ENCODE assay signal across 10 mouse cellular contexts in genomic region chr13:23757921-23758320, GRCm38 (mm10). TPM values are rescaled to one million over a fixed set of nuclear protein-coding genes. Genes with fewer than 3 reads are reported as not detected.
DNase-seq lines count a peak whose midpoint lies in the region; ATAC-seq and TF ChIP-seq lines count a peak whose summit lies in the region.
"Had no signal": no experiment of that assay in that cellular context is flagged by ENCODE, and none has a peak within 500 bp of the region (broad histone marks: within the 10 kb centered on the region; RNA-seq: fewer than 3 reads in every experiment).

No protein-coding gene starts in this region.

- no peak for ATAC-seq in forebrain, embryonic 11.5 days (replicated peaks; ENCODE audit: low FRiP score)
- no peak for ATAC-seq in forebrain, postnatal 0 days
- no peak for ATAC-seq in liver, embryonic 11.5 days (replicated peaks; ENCODE audit: low FRiP score)
- no peak for ATAC-seq in limb, embryonic 11.5 days (ENCODE audit: insufficient number of reproducible peaks, low FRiP score, low TSS enrichment, low read depth)

- H3K4me1 ChIP-seq in forebrain, embryonic 11.5 days (replicated peaks; ENCODE audit: control insufficient read depth, insufficient read depth, low read length): 0 out of 2 replicates have a peak, but pooled peaks cover 4% of the 10 kb centered on the region
- H3K4me1 ChIP-seq in forebrain, postnatal 0 days (ENCODE audit: insufficient read depth): peaks cover 7% of the 10 kb centered on the region; the same call in 1 of the 2 replicates
- peaks cover 24% of the 10 kb centered on the region; the same call in 1 of the 2 replicates for H3K4me1 ChIP-seq in liver, embryonic 11.5 days (replicated peaks; ENCODE audit: control insufficient read depth, insufficient read depth, low read length)
- H3K4me1 ChIP-seq in E14TG2a.4 (replicated peaks; ENCODE audit: low read depth, low read length): peaks cover 39% of the 10 kb centered on the region
- H3K4me1 ChIP-seq in limb, embryonic 11.5 days (ENCODE audit: control insufficient read depth, insufficient read depth, low read length): peaks cover 6% of the 10 kb centered on the region; the same call in 1 of the 2 replicates

- no peak for TF ChIP-seq CTCF in forebrain, postnatal 0 days (IDR thresholded peaks at IDR 0.05; ENCODE audit: low read depth)
- no peak for TF ChIP-seq CTCF in E14TG2a.4 (conservative IDR thresholded peaks at IDR 0.05; ENCODE audit: low read length)

- H3K27ac ChIP-seq in forebrain, embryonic 11.5 days (ENCODE audit: low read depth, low read length): peak overlapping the region; percentile 93; the same call in 1 of the 2 replicates
- no peak overlapping the region for H3K27ac ChIP-seq in forebrain, postnatal 0 days (ENCODE audit: low read depth, low read length)
- peak overlapping the region; percentile 99 for H3K27ac ChIP-seq in liver, embryonic 11.5 days (ENCODE audit: low read depth, low read length)
- H3K27ac ChIP-seq in limb, embryonic 11.5 days (replicated peaks; ENCODE audit: low read depth, low read length): peak overlapping the region; percentile 95; the same call in 1 of the 2 replicates

- 0 out of 2 replicates have a peak overlapping the region, but pooled peaks have one; percentile 7 for H3K9ac ChIP-seq in forebrain, embryonic 11.5 days (ENCODE audit: low read length)
- no peak overlapping the region for H3K9ac ChIP-seq in forebrain, postnatal 0 days
- H3K9ac ChIP-seq in liver, embryonic 11.5 days (ENCODE audit: low read depth, low read length): peak overlapping the region; percentile 38
- H3K9ac ChIP-seq in limb, embryonic 11.5 days (ENCODE audit: low read length): no peak overlapping the region

- H3K27me3 ChIP-seq in forebrain, embryonic 11.5 days (ENCODE audit: control insufficient read depth, insufficient read depth, low read length): no peaks in the 10 kb centered on the region
- no peaks in the 10 kb centered on the region for H3K27me3 ChIP-seq in forebrain, postnatal 0 days (ENCODE audit: insufficient read depth, low read length)
- no peaks in the 10 kb centered on the region for H3K27me3 ChIP-seq in liver, embryonic 11.5 days (replicated peaks; ENCODE audit: control insufficient read depth, insufficient read depth, low read length)
- H3K27me3 ChIP-seq in E14TG2a.4 (ENCODE audit: insufficient read depth, low read length): no peaks in the 10 kb centered on the region
- no peaks in the 10 kb centered on the region for H3K27me3 ChIP-seq in limb, embryonic 11.5 days (ENCODE audit: control insufficient read depth, insufficient read depth, low read length)

- 60% methylated on average over 3 of the region's 3 CpGs for WGBS in forebrain, embryonic 11.5 days
- WGBS in forebrain, postnatal 0 days: 42% methylated on average over 3 of the region's 3 CpGs
- WGBS in liver, embryonic 11.5 days: 44% methylated on average over 3 of the region's 3 CpGs
- 51% methylated on average over 3 of the region's 3 CpGs for WGBS in limb, embryonic 11.5 days

- DNase-seq in forebrain, embryonic 11.5 days (ENCODE audit: low spot score): no peak
- DNase-seq in forebrain, postnatal 0 days: no peak
- DNase-seq in liver, embryonic 11.5 days (ENCODE audit: low spot score): no peak
- DNase-seq in liver: no peak
- no peak for DNase-seq in limb, embryonic 11.5 days (ENCODE audit: low spot score)
- DNase-seq in thymus, postnatal 14 days: no peak
- no peak for DNase-seq in spleen, adult 18-20 months
- DNase-seq: gastrocnemius, postnatal 36 days; kidney, adult 18-20 months had no signal

- H3K9me3 ChIP-seq in forebrain, embryonic 11.5 days (ENCODE audit: control insufficient read depth, low read length): no peaks in the 10 kb centered on the region
- no peaks in the 10 kb centered on the region for H3K9me3 ChIP-seq in forebrain, postnatal 0 days (ENCODE audit: low read length)
- no peaks in the 10 kb centered on the region for H3K9me3 ChIP-seq in liver, embryonic 11.5 days (ENCODE audit: control insufficient read depth, low read length)
- no peaks in the 10 kb centered on the region for H3K9me3 ChIP-seq in E14TG2a.4 (ENCODE audit: low read length)
- no peaks in the 10 kb centered on the region for H3K9me3 ChIP-seq in limb, embryonic 11.5 days (ENCODE audit: control insufficient read depth, low read length)

- no peaks in the 10 kb centered on the region for H3K36me3 ChIP-seq in forebrain, embryonic 11.5 days (ENCODE audit: control insufficient read depth, insufficient read depth, low read length)
- H3K36me3 ChIP-seq in forebrain, postnatal 0 days (ENCODE audit: insufficient read depth): no peaks in the 10 kb centered on the region
- H3K36me3 ChIP-seq in liver, embryonic 11.5 days (ENCODE audit: control insufficient read depth, insufficient read depth, low read length): no peaks in the 10 kb centered on the region
- H3K36me3 ChIP-seq in E14TG2a.4 (ENCODE audit: insufficient read depth, low read length): no peaks in the 10 kb centered on the region
- H3K36me3 ChIP-seq in limb, embryonic 11.5 days (ENCODE audit: control insufficient read depth, insufficient read depth, low read length): no peaks in the 10 kb centered on the region

- no peak overlapping the region for H3K4me3 ChIP-seq in forebrain, embryonic 11.5 days (ENCODE audit: low read depth, low read length)
- no peak overlapping the region for H3K4me3 ChIP-seq in forebrain, postnatal 0 days (ENCODE audit: low read depth, low read length)
- no peak overlapping the region for H3K4me3 ChIP-seq in liver, embryonic 11.5 days (ENCODE audit: low read depth, low read length)
- peak overlapping the region; percentile 59 for H3K4me3 ChIP-seq in E14TG2a.4 (replicated peaks; ENCODE audit: low read length)
- no peak overlapping the region for H3K4me3 ChIP-seq in limb, embryonic 11.5 days (ENCODE audit: low read depth, low read length)

- no peak overlapping the region for H3K4me2 ChIP-seq in forebrain, embryonic 11.5 days (ENCODE audit: low read depth, low read length, severe bottlenecking)
- H3K4me2 ChIP-seq in forebrain, postnatal 0 days (ENCODE audit: low read depth): no peak overlapping the region
- H3K4me2 ChIP-seq in liver, embryonic 11.5 days: peak overlapping the region; percentile 72
- H3K4me2 ChIP-seq in limb, embryonic 11.5 days (ENCODE audit: low read depth, severe bottlenecking): peak overlapping the region; percentile 70

RNA-seq across cellular contexts. Expression of gene Hist1h4b, which starts 1.1 kb away (rescaled TPM):
- 4.7 and 5.9 TPM in 2 replicates for polyA plus RNA-seq in forebrain, embryonic 11.5 days (2014; fragmentation: Nextera tagmentation; extraction: Ambion mirVana)
- total RNA-seq in forebrain, postnatal 0 days (2014; rRNA removed): 184 and 254 TPM in 2 replicates
- 1.8 and 3.0 TPM in 2 replicates for polyA plus RNA-seq in forebrain, postnatal 0 days (2015; fragmentation: Nextera tagmentation; extraction: Ambion mirVana)
- 4.0 TPM in 2 replicates for polyA plus RNA-seq in liver, embryonic 11.5 days (2014; fragmentation: Nextera tagmentation; extraction: Ambion mirVana)
- 6.3 and 7.9 TPM in 2 replicates for polyA plus RNA-seq in limb, embryonic 11.5 days (2014; fragmentation: Nextera tagmentation; extraction: Ambion mirVana)

RNA-seq across cellular contexts. Expression of gene Hist1h4a, which starts 3.1 kb away (rescaled TPM):
- 0.95 TPM in 1 of 2 replicates, not detected in the other for polyA plus RNA-seq in forebrain, embryonic 11.5 days (2014; fragmentation: Nextera tagmentation; extraction: Ambion mirVana)
- 303 and 421 TPM in 2 replicates for total RNA-seq in forebrain, postnatal 0 days (2014; rRNA removed)
- polyA plus RNA-seq in forebrain, postnatal 0 days (2015; fragmentation: Nextera tagmentation; extraction: Ambion mirVana): 0.64 TPM in 1 of 2 replicates, not detected in the other
- 0.57 TPM in 1 of 2 replicates, not detected in the other for polyA plus RNA-seq in liver, embryonic 11.5 days (2014; fragmentation: Nextera tagmentation; extraction: Ambion mirVana)
- polyA plus RNA-seq in limb, embryonic 11.5 days (2014; fragmentation: Nextera tagmentation; extraction: Ambion mirVana): 0.35 and 0.78 TPM in 2 replicates

RNA-seq across cellular contexts. Expression of gene Hist1h3a, which starts 4.3 kb away (rescaled TPM):
- 2.9 and 5.4 TPM in 2 replicates for polyA plus RNA-seq in forebrain, embryonic 11.5 days (2014; fragmentation: Nextera tagmentation; extraction: Ambion mirVana)
- total RNA-seq in forebrain, postnatal 0 days (2014; rRNA removed): 483 and 512 TPM in 2 replicates
- 1.2 and 2.2 TPM in 2 replicates for polyA plus RNA-seq in forebrain, postnatal 0 days (2015; fragmentation: Nextera tagmentation; extraction: Ambion mirVana)
- 4.2 and 8.8 TPM in 2 replicates for polyA plus RNA-seq in liver, embryonic 11.5 days (2014; fragmentation: Nextera tagmentation; extraction: Ambion mirVana)
- polyA plus RNA-seq in limb, embryonic 11.5 days (2014; fragmentation: Nextera tagmentation; extraction: Ambion mirVana): 5.1 and 5.4 TPM in 2 replicates

RNA-seq across cellular contexts. Expression of gene Hist1h1a, which starts 5.5 kb away (rescaled TPM):
- 2.7 and 4.0 TPM in 2 replicates for polyA plus RNA-seq in forebrain, embryonic 11.5 days (2014; fragmentation: Nextera tagmentation; extraction: Ambion mirVana)
- 195 and 202 TPM in 2 replicates for total RNA-seq in forebrain, postnatal 0 days (2014; rRNA removed)
- polyA plus RNA-seq in forebrain, postnatal 0 days (2015; fragmentation: Nextera tagmentation; extraction: Ambion mirVana): 0.36 and 0.40 TPM in 2 replicates
- polyA plus RNA-seq in liver, embryonic 11.5 days (2014; fragmentation: Nextera tagmentation; extraction: Ambion mirVana): 2.8 and 3.9 TPM in 2 replicates
- 2.8 and 4.1 TPM in 2 replicates for polyA plus RNA-seq in limb, embryonic 11.5 days (2014; fragmentation: Nextera tagmentation; extraction: Ambion mirVana)

RNA-seq across cellular contexts. Expression of gene Hist1h3b, which starts 5.9 kb away (rescaled TPM):
- 11.7 and 15.4 TPM in 2 replicates for polyA plus RNA-seq in forebrain, embryonic 11.5 days (2014; fragmentation: Nextera tagmentation; extraction: Ambion mirVana)
- 229 and 254 TPM in 2 replicates for total RNA-seq in forebrain, postnatal 0 days (2014; rRNA removed)
- 0.25 and 0.67 TPM in 2 replicates for polyA plus RNA-seq in forebrain, postnatal 0 days (2015; fragmentation: Nextera tagmentation; extraction: Ambion mirVana)
- polyA plus RNA-seq in liver, embryonic 11.5 days (2014; fragmentation: Nextera tagmentation; extraction: Ambion mirVana): 5.5 and 8.3 TPM in 2 replicates
- polyA plus RNA-seq in limb, embryonic 11.5 days (2014; fragmentation: Nextera tagmentation; extraction: Ambion mirVana): 7.5 and 12.0 TPM in 2 replicates

Comparison
In these comparisons a context has a peak if more than half of its experiments do, and no peak if none do; other contexts are left out.
1. H3K9ac ChIP-seq: peak in forebrain, embryonic 11.5 days (single experiment) and liver, embryonic 11.5 days (single experiment); none in forebrain, postnatal 0 days (single experiment) and limb, embryonic 11.5 days (single experiment).
2. H3K4me2 ChIP-seq: peak in liver, embryonic 11.5 days (single experiment) and limb, embryonic 11.5 days (single experiment); none in forebrain, embryonic 11.5 days (single experiment) and forebrain, postnatal 0 days (single experiment).